Mouse (Mus musculus) left cerebral cortex, postnatal 14 days (tissue): Measurements from ENCODE around the gene Gnb1l. TPM values are rescaled to one million over a fixed set of nuclear protein-coding genes. Genes with fewer than 3 reads are reported as not detected.

Source experiments
- DNase-seq, 2 experiments: peaks; one replicate each; pipeline ENCODE4 v3.0.0; 2021 to 2022; ENCODE audit warnings: low spot score in 2 of 2, mixed read lengths in 1 of 2
- intact Hi-C: fragments of 180-260 bp; cut with DNase I; formaldehyde crosslinking; loops from one replicate; pipeline ENCODE4 v1.15.1; 2025
- long read RNA-seq, 2 experiments: library from polyadenylated mRNA; stranded (forward); transcript quantifications; one replicate each; pipeline ENCODE4 v2.0.0; 2021
- total RNA-seq, 2 experiments: library from RNA; stranded (reverse); gene quantifications; 2 replicates each; pipeline ENCODE4 v1.2.3; 2021

Gene Gnb1l
- 1 to 10 TPM; 5.4 to 6.3 TPM for total RNA-seq
- long read RNA-seq, experiment 1, transcript Gnb1l-212 (8 exons, 1,485 nt): major isoform, 6 of 14 reads
- long read RNA-seq, experiment 1, partial matches to known transcripts: 1 of 14 reads
- long read RNA-seq, experiment 1, other reads (novel, unspliced or antisense): 3 of 14 reads
- long read RNA-seq, experiment 2, partial matches to known transcripts: 1 of 8 reads
- long read RNA-seq, experiment 2, other reads (novel, unspliced or antisense): 2 of 8 reads

DNA sequence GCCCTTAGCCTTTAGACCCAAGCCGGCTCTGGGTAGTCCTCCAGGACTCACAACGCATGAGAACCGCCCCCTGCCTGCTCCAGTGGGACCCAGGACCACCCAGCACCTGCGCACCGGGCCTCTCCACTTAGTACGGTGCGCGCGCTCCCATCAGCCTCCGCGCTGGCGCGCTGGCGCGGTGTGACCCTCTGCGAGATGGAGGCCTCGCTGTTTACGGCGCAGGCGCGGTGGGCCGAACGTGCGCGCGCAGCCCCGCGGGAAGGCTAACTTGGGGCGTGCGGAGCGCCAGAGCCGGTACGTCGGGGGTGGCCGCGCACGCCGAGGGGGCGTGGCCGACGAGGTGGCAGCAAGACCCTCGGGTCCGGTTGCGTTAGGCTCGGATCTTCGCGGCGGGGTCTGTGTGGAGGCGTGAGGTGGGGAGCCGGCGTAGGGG, at the start of gene Gnb1l, which contains the start of gene Rtl10:
Gene Gnb1l (plus strand): TSS at position 156 of the 433 bp plus-strand sequence.
Gene Rtl10 (plus strand): TSS at position 344 of the 433 bp plus-strand sequence.
- DNase-seq: peak; percentile 94 to 98
- intact Hi-C loops: no loop called here

DNA sequence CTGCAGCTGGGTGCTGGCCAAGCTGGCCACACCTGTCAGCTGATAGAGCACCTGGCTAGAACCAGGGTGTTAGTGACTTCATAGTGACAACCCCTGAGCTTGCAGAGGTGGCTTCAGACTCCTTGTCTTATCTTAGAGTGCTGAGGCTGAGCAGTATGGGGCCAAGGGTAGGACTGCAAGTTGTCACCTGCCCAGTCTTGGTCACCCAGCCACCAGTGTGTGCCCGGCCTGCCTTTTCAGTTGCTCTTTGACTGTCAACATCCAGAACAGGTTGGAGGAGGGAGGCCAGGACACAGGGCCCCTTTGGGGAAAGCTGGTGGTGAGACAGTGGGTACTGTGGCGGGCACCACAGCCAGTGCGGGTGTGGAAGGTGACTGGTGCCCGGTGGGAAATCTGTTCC, 49.5 kb upstream of the Gnb1l start:
- intact Hi-C loops: loop anchor here (5.0 kb wide), 1 partner anchor 63 kb away; no protein-coding TSS in a partner anchor
- DNase-seq: no peak

DNA sequence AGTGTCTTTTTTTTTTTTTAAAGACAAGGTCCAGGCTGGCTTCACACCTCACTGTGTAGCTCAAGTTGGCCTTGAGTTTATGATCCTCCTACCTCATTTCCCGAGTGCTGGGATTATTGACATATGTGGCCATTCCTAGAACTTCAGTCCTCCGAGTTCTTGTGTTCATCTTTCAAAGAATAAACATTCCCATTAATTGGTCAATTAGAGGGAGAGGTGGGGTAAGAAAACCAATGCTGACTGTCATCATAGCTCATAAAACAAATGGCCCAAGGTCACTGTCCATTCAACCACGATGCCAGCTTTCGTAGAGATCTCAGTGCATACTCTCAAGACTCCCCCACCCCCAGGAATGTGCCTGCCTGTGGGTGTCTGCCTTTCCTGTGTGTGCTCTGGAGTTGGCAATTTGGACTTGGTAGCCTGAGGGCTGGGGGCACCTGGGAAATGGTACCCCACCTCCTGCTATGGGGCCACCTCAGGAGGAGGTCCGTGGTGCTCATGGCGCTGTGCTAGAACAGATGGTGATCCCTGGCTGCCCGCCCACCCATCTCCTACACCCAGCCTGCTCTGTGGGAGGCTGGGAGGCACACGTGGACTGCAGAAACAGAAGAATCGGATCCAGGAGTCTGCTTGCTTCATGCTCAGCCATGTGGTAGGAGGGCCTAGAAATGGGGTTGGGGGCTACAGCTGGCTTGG, 46.9 kb upstream of the Gnb1l start:
- intact Hi-C loops: no loop called here
- peak; percentile 59 to 67 for DNase-seq

DNA sequence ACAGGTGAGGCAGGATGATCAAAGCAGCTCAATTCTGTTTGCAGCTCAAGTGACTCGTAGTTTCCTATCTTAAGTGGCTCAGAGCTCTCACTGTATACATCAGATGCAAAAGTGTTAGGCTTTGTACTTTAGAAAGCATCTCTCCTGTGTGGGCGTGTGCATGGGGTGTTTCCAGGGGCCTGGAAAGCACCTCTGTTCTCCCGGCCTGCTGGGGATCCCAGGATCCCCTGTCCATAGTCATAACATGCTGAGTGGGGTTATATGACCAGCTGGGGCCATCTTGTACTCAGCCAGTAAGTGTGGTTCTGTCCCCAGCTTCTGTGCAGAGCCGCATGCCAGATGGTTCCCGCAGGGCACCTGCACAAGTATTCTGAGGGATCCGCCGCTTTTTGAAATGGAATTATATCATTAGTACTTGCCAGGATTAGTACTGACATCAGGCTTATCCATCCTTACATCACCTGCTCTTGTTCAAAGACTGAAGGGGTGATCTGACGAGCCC, 46.1 kb upstream of the Gnb1l start:
- intact Hi-C loops: no loop called here
- DNase-seq: peak in 1 of 2 experiments; percentile 52

DNA sequence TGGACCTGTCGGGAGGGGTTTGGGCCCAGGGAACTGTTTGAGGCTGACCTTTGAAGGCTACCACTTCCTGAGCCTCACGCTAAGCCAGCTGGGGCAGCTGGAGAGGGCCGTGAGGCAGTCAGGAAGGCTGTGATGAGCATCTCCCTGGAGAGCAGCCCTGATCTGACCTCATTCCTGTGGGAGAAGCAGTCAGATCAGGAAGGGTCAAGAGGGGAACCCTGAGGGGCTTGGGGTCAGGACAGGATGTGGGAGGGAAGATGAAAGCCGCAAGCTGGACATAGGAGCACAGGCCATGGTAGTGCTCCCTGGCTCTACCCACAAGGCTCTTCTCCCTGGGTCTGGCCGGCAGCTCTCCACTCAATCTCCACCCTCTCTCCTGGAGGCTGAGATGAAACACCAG, 44.7 kb upstream of the Gnb1l start:
- intact Hi-C loops: no loop called here
- no peak for DNase-seq

DNA sequence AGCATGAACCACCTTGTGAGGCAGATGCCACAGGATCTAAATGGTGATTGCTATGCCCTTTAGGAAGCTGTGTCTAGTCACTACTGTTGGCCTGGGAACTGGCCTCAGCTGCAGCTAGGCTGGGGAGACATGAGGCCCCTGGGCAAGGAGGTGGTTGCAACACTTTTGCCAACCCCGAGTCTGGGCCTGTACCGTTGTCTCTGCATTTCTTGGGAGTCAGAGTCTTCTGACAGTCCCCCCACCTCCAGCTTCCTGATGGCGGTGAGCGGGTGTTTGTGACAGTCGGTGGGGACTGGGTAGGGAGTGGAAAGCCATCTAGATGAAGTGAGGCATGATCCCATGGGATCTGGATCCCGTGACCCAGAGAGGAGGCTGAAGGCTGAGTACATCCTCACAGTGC, 43.1 kb upstream of the Gnb1l start:
- no peak for DNase-seq
- intact Hi-C loops: no loop called here

DNA sequence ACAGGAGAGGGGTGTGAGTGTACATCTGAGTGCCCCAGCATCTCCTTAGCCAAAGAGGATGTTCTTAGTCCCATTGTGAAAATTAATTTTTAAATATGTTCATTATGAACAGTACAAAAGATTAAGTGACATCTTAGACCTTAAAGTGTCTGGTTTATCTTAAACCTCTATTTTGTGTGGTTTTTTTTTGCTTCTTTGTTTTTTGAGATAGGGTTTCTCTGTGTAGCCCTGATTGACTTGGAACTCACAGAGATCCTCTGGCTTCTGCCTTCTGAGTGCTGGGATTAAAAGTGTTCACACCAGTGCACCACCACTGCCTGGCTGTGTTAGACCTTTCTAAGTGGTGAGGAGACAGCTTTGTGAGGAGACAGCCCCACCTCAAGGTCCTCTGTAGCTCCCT, 39.9 kb upstream of the Gnb1l start:
- intact Hi-C loops: no loop called here
- no peak for DNase-seq

DNA sequence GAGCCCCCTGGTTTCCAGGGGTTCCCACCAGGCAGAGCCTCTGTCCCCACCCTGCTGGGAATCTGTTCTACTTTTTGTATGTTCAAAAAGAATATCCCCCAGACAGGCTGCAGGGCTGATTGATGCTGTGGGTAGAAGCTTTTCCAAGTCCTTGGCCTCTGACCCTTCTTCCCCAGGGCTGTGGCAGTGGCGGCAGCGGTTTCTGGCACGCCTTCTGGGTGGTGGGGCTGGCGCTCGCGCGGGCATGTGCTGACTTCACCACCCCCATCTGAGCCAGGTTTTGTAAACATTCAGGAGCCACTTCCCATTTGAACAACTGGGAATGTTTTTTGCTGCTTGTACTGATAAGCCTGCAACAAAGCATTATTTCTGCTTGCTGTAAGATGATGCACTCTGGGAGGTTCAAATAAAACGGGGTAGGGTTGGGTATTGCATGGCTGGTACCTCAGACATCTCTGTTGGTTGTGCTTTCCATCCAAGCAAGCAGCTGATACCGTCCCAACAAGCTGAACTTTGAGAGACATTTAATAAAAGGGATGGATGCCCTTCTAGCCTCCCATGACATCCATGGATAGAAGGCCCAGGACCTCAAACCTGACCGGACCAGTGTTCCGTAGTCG, 39.1 kb upstream of the Gnb1l start:
- DNase-seq: no peak
- intact Hi-C loops: no loop called here

DNA sequence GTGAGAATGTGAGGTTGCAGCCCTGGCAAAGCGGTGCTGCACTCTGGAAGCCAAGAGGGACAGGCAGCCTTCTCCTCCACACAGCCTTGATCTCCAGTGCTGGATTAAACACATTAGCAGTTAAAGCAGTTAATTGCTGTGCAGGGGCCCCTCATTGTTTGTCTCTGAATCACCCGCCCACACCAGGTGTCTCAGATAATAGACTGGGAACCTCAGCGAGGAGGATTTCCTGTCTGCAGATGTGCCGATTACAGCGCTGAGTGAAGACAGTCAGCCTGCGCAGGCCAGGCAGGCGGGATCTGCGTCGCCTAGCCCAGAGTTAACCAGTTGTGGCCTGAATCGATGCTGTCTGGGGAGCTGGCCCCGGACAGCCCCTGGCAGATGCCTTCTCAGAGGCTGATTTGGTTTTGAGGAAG, 38.5 kb upstream of the Gnb1l start:
- intact Hi-C loops: no loop called here
- peak in 1 of 2 experiments; percentile 34 for DNase-seq

DNA sequence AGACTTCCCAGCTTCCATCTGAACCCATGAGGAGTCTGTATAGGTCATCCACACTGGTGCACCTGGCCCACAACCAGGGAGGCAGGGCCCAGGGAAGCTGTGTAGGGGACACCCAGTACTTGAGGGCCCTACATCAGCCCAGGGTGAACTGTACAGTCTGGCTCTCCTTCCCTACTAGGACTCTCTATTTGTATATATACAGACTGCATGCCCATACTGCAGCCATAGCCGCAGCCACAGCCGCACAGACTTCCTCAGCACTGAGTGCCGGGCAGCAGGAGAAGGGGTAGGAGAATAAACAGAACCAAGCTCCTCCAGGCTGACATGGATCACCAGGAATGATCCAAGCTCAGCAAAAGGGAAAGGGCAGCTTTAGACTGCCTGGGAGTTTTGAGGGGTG, 37.7 kb upstream of the Gnb1l start:
- no peak for DNase-seq
- intact Hi-C loops: no loop called here

DNA sequence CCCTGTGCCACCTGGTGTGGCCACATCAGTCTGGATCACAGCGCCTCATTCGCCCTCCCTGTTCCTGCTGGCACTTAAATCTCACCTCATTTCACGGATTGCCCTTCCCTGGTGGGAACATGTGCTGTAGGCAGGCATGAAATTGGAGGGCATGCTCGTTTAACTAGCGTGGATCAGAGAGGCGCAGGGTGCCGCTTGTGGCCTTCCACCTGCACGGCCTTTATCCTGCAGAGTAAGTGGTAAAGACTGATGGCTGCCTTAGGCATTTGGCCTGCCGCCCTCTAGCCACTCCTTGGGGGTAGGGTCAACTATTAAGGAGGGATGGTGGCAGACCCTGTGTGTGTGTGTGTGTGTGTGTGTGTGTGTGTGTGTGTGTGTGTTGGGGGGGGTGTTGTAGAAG, 36.5 kb upstream of the Gnb1l start:
- intact Hi-C loops: no loop called here
- no peak for DNase-seq

DNA sequence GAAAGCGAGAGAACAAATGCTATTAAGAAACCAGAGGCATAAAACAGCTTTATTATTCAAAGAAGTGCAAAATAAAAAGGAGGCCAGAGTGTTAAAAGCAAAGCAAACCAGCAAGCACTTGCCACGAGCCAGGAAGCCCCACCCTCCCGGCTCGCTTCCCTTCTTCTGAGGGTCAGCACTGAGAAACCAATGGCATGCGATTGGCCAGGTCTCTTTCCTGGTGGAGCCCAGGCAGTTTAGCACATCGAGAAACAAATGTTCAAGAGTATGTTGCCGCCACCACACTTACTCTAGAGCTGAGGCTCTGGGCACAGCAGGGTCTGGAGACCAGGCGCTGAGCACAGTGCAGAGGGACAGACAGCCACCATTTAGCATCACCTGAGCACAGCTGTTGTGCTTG, 35.9 kb upstream of the Gnb1l start:
- intact Hi-C loops: no loop called here
- DNase-seq: no peak

DNA sequence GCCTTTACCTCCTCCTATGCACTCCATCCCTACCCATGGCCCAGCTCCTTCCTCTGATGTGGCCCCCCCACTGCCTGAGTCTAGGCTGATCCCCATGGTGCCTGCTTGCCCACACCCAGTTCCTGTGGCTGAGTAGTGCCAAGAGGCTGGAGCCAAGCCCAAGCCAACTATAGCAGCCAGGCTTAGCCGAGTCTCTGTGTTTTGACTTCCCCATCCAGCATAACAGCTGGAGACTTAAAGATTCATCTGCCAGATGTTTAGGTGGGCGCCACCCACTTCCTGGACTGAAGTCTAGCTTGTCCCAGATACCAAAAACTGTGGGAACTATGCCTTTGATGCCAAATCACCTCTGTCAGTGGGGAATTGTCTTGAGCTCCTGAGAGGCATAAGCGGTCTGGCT, 34.2 kb upstream of the Gnb1l start:
- DNase-seq: peak in 1 of 2 experiments; percentile 16
- intact Hi-C loops: no loop called here

DNA sequence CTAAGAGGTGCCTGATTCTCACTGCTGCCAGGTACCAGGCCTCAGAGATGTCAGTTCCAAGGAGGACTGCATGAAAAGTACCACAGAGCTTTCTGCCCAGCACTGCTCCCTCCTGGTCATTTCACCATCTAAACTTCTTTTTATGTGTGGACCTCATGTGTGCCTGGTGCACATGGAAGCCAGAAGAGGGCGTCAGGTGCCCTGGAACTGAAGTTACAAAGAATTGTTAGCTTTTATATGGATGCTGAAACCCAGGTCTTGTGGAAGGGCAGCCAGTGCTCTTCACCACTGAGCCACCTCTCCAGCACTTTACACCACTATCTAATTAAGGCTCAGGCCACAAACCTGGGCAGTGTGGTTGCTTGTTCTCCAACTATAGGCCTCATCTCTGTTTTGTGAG, 27.7 kb upstream of the Gnb1l start:
- DNase-seq: no peak
- intact Hi-C loops: no loop called here

DNA sequence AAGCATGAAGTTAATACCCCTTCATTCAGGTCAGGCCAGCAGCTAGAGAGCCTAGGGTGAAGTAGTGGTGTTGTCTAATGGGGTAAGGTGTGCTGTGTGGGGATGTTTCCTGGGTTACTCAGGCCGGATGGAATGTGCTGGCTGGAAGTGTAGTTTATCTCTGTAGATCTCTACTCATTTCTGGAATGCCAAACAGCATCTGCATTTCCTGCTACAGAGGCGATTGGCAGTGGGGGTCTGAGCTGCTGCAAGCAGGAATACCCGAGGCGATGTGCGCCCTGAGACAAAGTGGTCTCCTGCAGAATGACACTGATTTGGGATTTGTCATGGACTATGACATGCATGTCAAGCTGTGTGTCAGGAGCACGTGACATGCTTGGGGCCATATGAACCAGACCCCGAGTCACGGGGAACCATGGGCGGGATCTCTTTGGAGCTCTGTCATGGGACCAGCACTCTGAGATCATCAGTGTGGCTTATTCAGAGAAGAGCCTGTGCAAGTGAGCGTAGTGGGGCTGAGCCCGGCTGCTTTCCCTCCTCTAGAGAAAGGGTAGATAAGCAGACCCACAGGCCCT, 27.0 kb upstream of the Gnb1l start:
- no peak for DNase-seq
- intact Hi-C loops: no loop called here

DNA sequence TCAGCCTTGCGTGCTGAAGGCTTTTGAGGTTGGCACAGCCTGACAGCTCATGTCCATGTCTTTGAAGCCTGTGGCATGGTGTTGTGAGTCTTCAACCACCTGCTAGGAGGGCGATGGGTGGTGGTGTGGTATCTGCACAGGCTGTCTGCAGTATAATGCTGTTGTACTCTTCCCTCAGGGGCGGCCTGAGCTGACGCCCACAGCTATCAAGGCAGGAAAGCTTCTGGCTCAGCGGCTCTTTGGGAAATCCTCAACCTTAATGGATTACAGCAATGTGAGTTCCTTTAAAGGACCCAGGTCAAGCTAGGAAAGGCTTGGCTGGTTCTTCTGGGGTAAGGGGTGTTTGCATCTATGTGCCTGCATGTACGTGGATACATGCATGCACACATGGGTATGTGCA, 26.5 kb upstream of the Gnb1l start:
- intact Hi-C loops: no loop called here

DNA sequence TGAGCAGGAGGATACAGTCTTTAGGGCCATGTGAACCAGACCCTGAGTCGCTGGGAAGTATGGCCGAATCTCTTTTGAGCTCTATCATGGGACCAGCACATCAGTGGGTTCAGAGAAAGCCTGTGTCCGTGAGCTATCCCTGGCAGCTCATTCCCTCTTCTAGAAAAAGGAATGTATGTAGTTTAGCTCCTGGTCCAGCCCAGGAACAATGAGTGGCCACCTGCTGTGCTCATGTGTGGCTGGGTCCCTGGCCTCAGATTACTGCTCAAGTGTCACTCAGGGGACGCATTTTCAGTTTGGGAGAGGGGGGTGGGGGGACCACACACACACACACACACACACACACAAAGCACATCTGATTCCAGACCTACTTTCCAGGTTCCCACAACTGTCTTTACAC, 26.1 kb upstream of the Gnb1l start:
- no peak for DNase-seq
- intact Hi-C loops: no loop called here

More for the DNA sequence above, 26.5 kb upstream of the Gnb1l start:
- DNase-seq: no peak

DNA sequence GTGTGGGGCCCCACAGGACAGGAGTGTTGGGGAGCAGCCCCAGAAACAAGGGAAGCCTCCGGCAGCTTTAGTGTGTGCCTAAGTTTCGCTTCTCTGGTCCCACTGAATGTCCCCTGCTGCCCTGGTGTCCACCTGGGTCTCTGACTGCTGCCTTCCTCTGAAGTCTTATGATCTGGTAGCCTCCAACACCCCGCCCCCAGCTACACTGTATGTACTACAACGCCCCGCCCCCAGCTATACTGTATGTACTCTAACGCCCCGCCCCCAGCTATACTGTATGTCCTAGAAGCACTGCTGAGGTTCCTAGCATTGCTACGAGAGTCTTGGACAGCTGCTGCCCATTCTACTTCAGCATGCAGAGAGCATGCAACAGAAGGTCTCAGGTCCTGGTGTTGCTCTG, 25.5 kb upstream of the Gnb1l start:
- intact Hi-C loops: no loop called here
- peak in 1 of 2 experiments; percentile 37 for DNase-seq

DNA sequence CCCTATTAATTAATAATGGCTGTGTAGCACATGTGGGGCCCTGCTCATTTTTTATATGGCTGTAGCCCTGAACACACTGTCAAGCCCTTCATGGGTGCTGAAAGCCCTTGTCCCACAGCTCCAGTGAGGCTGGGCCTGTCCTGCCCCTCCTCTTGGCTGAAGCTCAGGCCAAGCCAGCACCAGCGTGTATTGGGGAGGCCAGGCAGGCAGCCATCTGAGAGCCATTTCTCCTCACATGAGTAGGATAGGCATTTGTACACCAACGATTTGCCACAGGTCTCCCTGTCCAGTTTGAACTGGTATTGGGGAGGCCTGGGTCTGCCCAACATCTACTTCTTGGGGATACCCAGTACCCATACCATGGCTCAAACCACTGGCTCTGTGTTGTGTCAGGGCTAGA, 24.5 kb upstream of the Gnb1l start:
- intact Hi-C loops: no loop called here
- DNase-seq: no peak

DNA sequence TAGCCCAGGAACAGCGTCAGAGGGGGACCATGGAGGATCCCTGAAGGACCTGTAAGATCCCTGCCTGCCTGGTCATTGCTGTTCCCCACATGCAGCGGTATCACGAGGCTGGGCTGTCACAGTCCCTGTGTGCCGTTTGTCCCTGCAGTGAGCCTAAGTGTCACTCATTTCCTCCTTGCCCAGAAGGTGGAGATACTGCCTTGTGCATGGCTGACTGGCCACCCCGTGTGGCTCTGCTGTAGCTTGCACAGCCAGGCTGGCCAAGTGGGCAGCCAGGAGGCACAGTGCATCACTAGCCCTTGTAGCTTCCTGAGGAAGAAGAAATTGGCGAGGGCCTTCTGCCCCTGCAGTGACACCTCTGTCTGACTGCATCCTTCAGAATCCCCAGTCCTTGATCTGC, 20.5 kb upstream of the Gnb1l start:
- intact Hi-C loops: no loop called here
- DNase-seq: no peak
